Mouse (Mus musculus): Measurements from ENCODE around the gene Igfbpl1. TPM values are rescaled to one million over a fixed set of nuclear protein-coding genes. Genes with fewer than 3 reads are reported as not detected.
A peak's percentile ranks its signal among the peaks of the same experiment; 100 is the strongest.

Gene Igfbpl1
- total and polyA plus RNA-seq, 2 experiments from 2014 or later, result 20.3 to 86.1 TPM

DNA sequence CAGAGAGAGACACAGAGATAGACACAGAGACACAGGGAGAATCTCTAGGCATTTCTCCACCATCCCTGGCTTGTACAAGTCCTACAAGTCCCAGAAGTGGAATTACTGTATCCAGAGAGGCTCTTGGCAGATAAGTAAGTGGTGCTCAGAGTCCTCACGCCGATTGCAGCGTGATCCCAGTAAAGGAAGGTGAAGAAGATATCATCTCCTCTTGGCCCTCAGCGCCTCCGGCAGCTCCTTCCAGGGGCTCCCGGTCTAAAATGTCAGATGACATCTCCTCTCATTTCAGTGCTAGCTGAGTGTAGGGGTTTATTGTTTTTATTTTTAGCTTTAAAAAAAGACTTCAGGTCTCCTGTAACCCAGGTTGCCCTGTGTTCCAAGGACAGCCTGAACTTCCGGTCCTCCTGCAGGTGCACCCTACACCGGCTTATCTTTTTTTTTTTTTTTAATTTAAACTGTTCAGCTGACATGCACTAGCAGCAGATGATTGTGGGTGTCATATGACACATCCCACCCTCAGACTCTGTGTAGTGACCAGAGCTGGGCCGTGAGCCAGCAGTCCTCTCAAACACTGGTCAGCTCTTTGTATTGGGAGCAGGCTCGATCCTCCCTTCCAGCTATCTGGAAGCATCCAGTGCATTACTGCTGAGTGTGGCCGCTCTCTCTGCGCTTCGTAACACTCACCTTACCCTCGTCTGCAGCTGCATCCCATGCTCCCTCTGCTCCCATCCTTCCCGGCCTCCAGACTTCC is 26.9 kb upstream of the Igfbpl1 start:
- no peak overlapping the region for H3K9ac ChIP-seq (replicated peaks; ENCODE audit: low read length)
- TF ChIP-seq CTCF (IDR thresholded peaks at IDR 0.05; ENCODE audit: low read depth), result no peak
- H3K4me2 ChIP-seq (ENCODE audit: low read depth, low read length), result no peak overlapping the region
- H3K9me3 ChIP-seq (ENCODE audit: low read length), result no peaks in the 10 kb centered on the region
- ATAC-seq (no peak), DNase-seq (ENCODE audit: low spot score) (no peak)
- H3K36me3 ChIP-seq (ENCODE audit: insufficient read depth, low read length), result no peaks in the 10 kb centered on the region
- H3K27me3 ChIP-seq (ENCODE audit: insufficient read depth, low read length), result no peaks in the 10 kb centered on the region
- H3K4me3 ChIP-seq (ENCODE audit: low read length), result no peak overlapping the region
- no peaks in the 10 kb centered on the region for H3K4me1 ChIP-seq (ENCODE audit: insufficient read depth, low read length)
- 74% methylated on average over 15 of the region's 15 CpGs for WGBS
- H3K27ac ChIP-seq, result no peak overlapping the region

DNA sequence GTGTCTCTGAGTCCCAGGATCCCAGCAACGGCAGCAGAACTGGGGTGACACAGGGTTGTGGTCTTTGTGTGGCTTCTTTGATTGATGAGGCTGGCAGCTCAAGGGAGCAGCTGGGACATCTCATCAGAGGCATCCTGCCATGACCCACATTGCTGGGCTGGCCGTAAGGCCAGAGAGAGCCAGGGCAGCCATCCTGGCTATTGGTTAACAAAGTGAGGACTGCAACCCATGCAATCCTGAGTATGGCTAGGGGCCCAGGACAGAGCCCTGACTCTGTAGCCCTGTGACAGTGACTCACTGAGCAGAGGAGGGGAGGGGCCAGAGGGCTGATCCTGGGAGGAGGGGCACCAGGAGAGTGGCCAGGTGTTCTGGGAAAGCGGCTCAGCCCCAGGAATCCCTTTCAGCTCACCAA is 24.9 kb upstream of the Igfbpl1 start:
- Histone ChIP-seq H3K4me1 (ENCODE audit: insufficient read depth, low read length) (no peaks in the 10 kb centered on the region), H3K27me3 (ENCODE audit: insufficient read depth, low read length) (no peaks in the 10 kb centered on the region), H3K27ac (no peak overlapping the region), H3K36me3 (ENCODE audit: insufficient read depth, low read length) (no peaks in the 10 kb centered on the region), H3K9ac (replicated peaks; ENCODE audit: low read length) (no peak overlapping the region), H3K4me3 (ENCODE audit: low read length) (no peak overlapping the region), H3K4me2 (ENCODE audit: low read depth, low read length) (no peak overlapping the region), H3K9me3 (ENCODE audit: low read length) (no peaks in the 10 kb centered on the region)
- no peak for TF ChIP-seq CTCF (IDR thresholded peaks at IDR 0.05; ENCODE audit: low read depth)
- WGBS, result 28% methylated on average over 3 of the region's 3 CpGs
- DNase-seq (ENCODE audit: low spot score), result peak; percentile 17
- ATAC-seq, result peak; percentile 76; the same call in 1 of the 2 replicates

GRCm38 (mm10) chr4:45849419-45849818 is 22.7 kb upstream of the Igfbpl1 start:
- Histone ChIP-seq H3K4me2 (ENCODE audit: low read depth, low read length) (no peak overlapping the region), H3K27me3 (ENCODE audit: insufficient read depth, low read length) (no peaks in the 10 kb centered on the region), H3K9ac (replicated peaks; ENCODE audit: low read length) (no peak overlapping the region), H3K9me3 (ENCODE audit: low read length) (no peaks in the 10 kb centered on the region), H3K27ac (no peak overlapping the region), H3K36me3 (ENCODE audit: insufficient read depth, low read length) (no peaks in the 10 kb centered on the region), H3K4me1 (ENCODE audit: insufficient read depth, low read length) (no peaks in the 10 kb centered on the region), H3K4me3 (ENCODE audit: low read length) (no peak overlapping the region)
- DNase-seq (ENCODE audit: low spot score) (no peak), ATAC-seq (no peak)
- no peak for TF ChIP-seq CTCF (IDR thresholded peaks at IDR 0.05; ENCODE audit: low read depth)
- WGBS, result 48% methylated on average over 1 of the region's 1 CpGs

GRCm38 (mm10) chr4:45848825-45849156 is 22.1 kb upstream of the Igfbpl1 start:
- WGBS, result 35% methylated on average over 10 of the region's 10 CpGs
- TF ChIP-seq CTCF (IDR thresholded peaks at IDR 0.05; ENCODE audit: low read depth), result no peak

GRCm38 (mm10) chr4:45848109-45848824 is 21.5 kb upstream of the Igfbpl1 start, which contains the start of gene Stra6l:
Gene Stra6l (plus strand): TSS chr4:45848664.
- DNase-seq (ENCODE audit: low spot score), result no peak
- WGBS, result 65% methylated on average over 10 of the region's 10 CpGs
- no peak within 1 kb of the TSS for H3K9ac ChIP-seq (replicated peaks; ENCODE audit: low read length)
- H3K27me3 ChIP-seq (ENCODE audit: insufficient read depth, low read length), result no peaks in the 10 kb centered on the region
- H3K4me2 ChIP-seq (ENCODE audit: low read depth, low read length), result no peak within 1 kb of the TSS
- no peaks in the 10 kb centered on the region for H3K4me1 ChIP-seq (ENCODE audit: insufficient read depth, low read length)
- H3K9me3 ChIP-seq (ENCODE audit: low read length), result no peaks in the 10 kb centered on the region
- TF ChIP-seq CTCF (IDR thresholded peaks at IDR 0.05; ENCODE audit: low read depth), result no peak
- no peak within 1 kb of the TSS for H3K4me3 ChIP-seq (ENCODE audit: low read length)
- ATAC-seq, result no peak
- no peak within 1 kb of the TSS for H3K27ac ChIP-seq
- H3K36me3 ChIP-seq (ENCODE audit: insufficient read depth, low read length), result no peaks in the 10 kb centered on the region

More at GRCm38 (mm10) chr4:45848825-45849156, 22.1 kb upstream of the Igfbpl1 start:
- no peaks in the 10 kb centered on the region for H3K4me1 ChIP-seq (ENCODE audit: insufficient read depth, low read length)
- no peaks in the 10 kb centered on the region for H3K36me3 ChIP-seq (ENCODE audit: insufficient read depth, low read length)
- H3K9me3 ChIP-seq (ENCODE audit: low read length), result no peaks in the 10 kb centered on the region
- no peak overlapping the region for H3K4me3 ChIP-seq (ENCODE audit: low read length)
- DNase-seq (ENCODE audit: low spot score) (no peak), ATAC-seq (no peak)
- H3K27ac ChIP-seq, result no peak overlapping the region
- no peak overlapping the region for H3K4me2 ChIP-seq (ENCODE audit: low read depth, low read length)
- H3K9ac ChIP-seq (replicated peaks; ENCODE audit: low read length), result no peak overlapping the region
- no peaks in the 10 kb centered on the region for H3K27me3 ChIP-seq (ENCODE audit: insufficient read depth, low read length)

GRCm38 (mm10) chr4:45846263-45846662 is 19.5 kb upstream of the Igfbpl1 start:
- 92% methylated on average over 2 of the region's 2 CpGs for WGBS
- Histone ChIP-seq H3K4me2 (ENCODE audit: low read depth, low read length) (no peak overlapping the region), H3K36me3 (ENCODE audit: insufficient read depth, low read length) (no peaks in the 10 kb centered on the region), H3K9ac (replicated peaks; ENCODE audit: low read length) (no peak overlapping the region), H3K9me3 (ENCODE audit: low read length) (no peaks in the 10 kb centered on the region), H3K27me3 (ENCODE audit: insufficient read depth, low read length) (no peaks in the 10 kb centered on the region), H3K4me1 (ENCODE audit: insufficient read depth, low read length) (no peaks in the 10 kb centered on the region), H3K4me3 (ENCODE audit: low read length) (no peak overlapping the region), H3K27ac (no peak overlapping the region)
- ATAC-seq (no peak), DNase-seq (ENCODE audit: low spot score) (no peak)
- no peak for TF ChIP-seq CTCF (IDR thresholded peaks at IDR 0.05; ENCODE audit: low read depth)

- H3K4me3 ChIP-seq (ENCODE audit: low read length), result no peak overlapping the region
- no peaks in the 10 kb centered on the region for H3K4me1 ChIP-seq (ENCODE audit: insufficient read depth, low read length)
- no peak overlapping the region for H3K4me2 ChIP-seq (ENCODE audit: low read depth, low read length)
- no peak overlapping the region for H3K27ac ChIP-seq
- DNase-seq (ENCODE audit: low spot score) (peak; percentile 79), ATAC-seq (peak; percentile 49; the same call in 1 of the 2 replicates)
- H3K9me3 ChIP-seq (ENCODE audit: low read length), result no peaks in the 10 kb centered on the region
- TF ChIP-seq CTCF (IDR thresholded peaks at IDR 0.05; ENCODE audit: low read depth), result peak; percentile 89
- no peaks in the 10 kb centered on the region for H3K27me3 ChIP-seq (ENCODE audit: insufficient read depth, low read length)
- H3K36me3 ChIP-seq (ENCODE audit: insufficient read depth, low read length), result no peaks in the 10 kb centered on the region
- 42% methylated on average over 14 of the region's 14 CpGs for WGBS
- H3K9ac ChIP-seq (replicated peaks; ENCODE audit: low read length), result no peak overlapping the region
These were observed 17.6 kb upstream of the Igfbpl1 start for GRCm38 (mm10) chr4:45844355-45844754.
